In the genomic region with DNA sequence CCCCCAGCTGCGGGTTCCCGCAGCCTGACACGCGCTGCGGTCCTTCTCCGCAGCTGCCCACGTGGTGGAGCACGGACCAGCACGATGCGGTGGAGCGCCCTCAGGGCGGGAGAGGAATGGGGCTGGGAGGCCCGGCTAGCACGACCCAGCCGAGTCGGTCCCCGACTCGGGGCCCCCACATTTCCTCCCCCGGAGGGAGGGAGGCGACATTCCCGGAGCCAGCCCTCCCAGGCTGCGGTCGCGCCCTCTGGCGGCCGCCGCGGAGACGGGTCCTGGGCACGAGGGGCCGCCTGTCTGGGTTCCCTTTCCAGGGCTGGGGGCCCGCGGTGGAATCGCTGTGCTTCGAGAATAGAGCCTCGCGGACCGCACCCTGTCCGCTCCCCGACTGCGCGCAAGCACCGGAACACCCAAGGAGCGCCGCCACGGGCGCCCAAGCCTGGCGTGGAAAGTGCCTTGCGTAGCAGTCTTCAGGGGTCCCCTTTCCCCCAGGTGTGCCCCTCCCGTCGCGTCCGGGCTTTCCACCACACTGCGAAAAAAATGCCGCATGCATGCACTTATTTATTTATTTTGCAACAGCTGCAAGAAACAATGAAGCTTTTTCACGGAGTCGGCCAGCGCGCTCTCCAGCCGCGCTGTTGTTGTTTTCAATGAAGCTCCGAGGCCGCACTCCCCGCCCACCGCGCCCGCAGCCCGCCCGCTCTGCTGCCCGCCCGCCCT, we compare ENCODE assay signal across 1 mouse cellular context.
A peak's percentile ranks its signal among the peaks of the same experiment; 100 is the strongest.
TF ChIP-seq lines count a peak whose summit lies in the region.

No protein-coding gene starts in this region.

TF ChIP-seq in MEL, 35 proteins besides CTCF, POLR2A, EP300 and RAD21 (continued from another document):
- TF ChIP-seq RCOR1 (IDR thresholded peaks at IDR 0.05; ENCODE audit: low read depth, low read length) (no peak), CHD1 (IDR thresholded peaks at IDR 0.05; ENCODE audit: low read depth, low read length) (no peak), UBTF (IDR thresholded peaks at IDR 0.05; ENCODE audit: borderline replicate concordance, insufficient read depth, low read depth, low read length) (no peak), GABPA (IDR thresholded peaks at IDR 0.05; ENCODE audit: low read depth, low read length) (no peak), HCFC1 (IDR thresholded peaks at IDR 0.05; ENCODE audit: low read depth, low read length) (peak; percentile 73), MAFK (IDR thresholded peaks at IDR 0.05; ENCODE audit: borderline replicate concordance, low read depth, low read length) (no peak), SMC3 (IDR thresholded peaks at IDR 0.05; ENCODE audit: low read depth, low read length) (peak; percentile 64), NELFE (IDR thresholded peaks at IDR 0.05; ENCODE audit: low read depth, low read length) (no peak), NRF1 (IDR thresholded peaks at IDR 0.05; ENCODE audit: insufficient read depth, low read depth, low read length, poor library complexity, severe bottlenecking) (no peak), ZMIZ1 (IDR thresholded peaks at IDR 0.05; ENCODE audit: low read depth, low read length) (0 out of 2 replicates have a peak, but pooled peaks have one; percentile 5), KAT2A (conservative IDR thresholded peaks at IDR 0.05; ENCODE audit: low read depth, low read length) (no peak), SIN3A (IDR thresholded peaks at IDR 0.05; ENCODE audit: low read length) (peak; percentile 69), TCF12 (IDR thresholded peaks at IDR 0.05; ENCODE audit: low read depth, low read length) (peak; percentile 25; the same call in 1 of the 2 replicates), ZKSCAN1 (IDR thresholded peaks at IDR 0.05; ENCODE audit: low read depth, low read length) (no peak), MEF2A (IDR thresholded peaks at IDR 0.05; ENCODE audit: extremely low read depth, insufficient replicate concordance, low read depth, low read length, poor library complexity, severe bottlenecking) (no peak)
